Mouse (Mus musculus) forebrain, embryonic 13.5 days (tissue): ENCODE results near the gene Ttc41. TPM values are rescaled to one million over a fixed set of nuclear protein-coding genes. Genes with fewer than 3 reads are reported as not detected.

ENCODE experiments used
- ATAC-seq: fragments of 200-750 bp; cut with Nextera tagmentation; 2 replicates; pipeline ENCODE4 v1.8.0; 2017
- H3K27ac ChIP-seq: fragments of 300-500 bp; sonication (generic); 2 replicates; pipeline ENCODE4 v1.5.1; 2015; ENCODE audit warnings: inconsistent platforms, mild to moderate bottlenecking, moderate library complexity
- H3K27me3 ChIP-seq: fragments of 300-500 bp; sonication (generic); 2 replicates; pipeline ENCODE4 v1.6.1; 2015; ENCODE audit warnings: mild to moderate bottlenecking, inconsistent platforms
- H3K36me3 ChIP-seq: fragments of 300-500 bp; sonication (generic); 2 replicates; pipeline ENCODE4 v1.6.1; 2015; ENCODE audit warnings: mild to moderate bottlenecking, inconsistent platforms; ENCODE audit not compliant: poor library complexity, severe bottlenecking
- H3K4me1 ChIP-seq: fragments of 300-500 bp; sonication (generic); 2 replicates; pipeline ENCODE4 v1.6.1; 2015; ENCODE audit warnings: inconsistent platforms
- H3K4me2 ChIP-seq: fragments of 300-500 bp; sonication (generic); 2 replicates; pipeline ENCODE4 v1.6.1; 2015; ENCODE audit warnings: inconsistent platforms, mild to moderate bottlenecking, moderate library complexity
- H3K4me3 ChIP-seq: fragments of 300-500 bp; sonication (generic); 2 replicates; pipeline ENCODE4 v1.5.1; 2015; ENCODE audit warnings: mild to moderate bottlenecking, inconsistent platforms
- H3K9ac ChIP-seq: fragments of 300-500 bp; sonication (generic); 2 replicates; pipeline ENCODE4 v1.6.1; 2015; ENCODE audit warnings: mild to moderate bottlenecking, inconsistent platforms
- H3K9me3 ChIP-seq: fragments of 300-500 bp; sonication (generic); replicated peaks from 2 replicates; pipeline ENCODE4 v1.6.1; 2016; ENCODE audit warnings: inconsistent platforms
- WGBS: fragments of 180-500 bp; shearing (Covaris S2); methylation state at CpG from one replicate; pipeline ENCODE4 v1.1.7; 2015; 5-methylcytosine and 5-hydroxymethylcytosine counted together
- microRNA-seq: library from miRNA; unstranded; fragments of <30 nt; microRNA quantifications from one replicate; pipeline ENCODE4, GENCODE M21; 2016
- polyA plus RNA-seq: library from polyadenylated mRNA; unstranded; fragments of >200 nt; fragmentation: Nextera tagmentation; extraction: Ambion mirVana; gene quantifications from 2 replicates; pipeline ENCODE4 v1.2.1, GENCODE M21; 2015

The Ttc41 gene
- polyA plus RNA-seq, 1 experiment from 2014 or later, result 1.7 TPM

DNA sequence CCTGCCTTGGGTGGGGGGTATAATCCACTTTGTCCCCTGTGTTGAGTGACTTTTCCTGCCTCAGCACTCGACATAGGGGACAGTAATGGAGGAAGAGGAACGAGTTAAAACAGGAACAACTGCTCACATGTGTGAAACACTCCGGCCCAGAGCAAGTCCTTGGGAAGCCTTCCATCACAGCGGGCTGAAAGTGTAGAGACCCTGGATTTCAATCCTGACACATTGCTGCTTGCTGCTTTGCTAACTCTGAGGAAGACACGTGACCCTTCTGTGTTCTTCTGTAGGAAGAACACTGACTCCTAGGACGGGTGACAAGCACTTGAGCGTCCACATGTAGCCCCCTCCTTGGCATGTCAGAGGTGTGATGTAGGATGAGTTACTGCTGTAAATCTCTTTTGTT is 109.5 kb downstream of the Ttc41 start:
- H3K27me3 ChIP-seq, result no peaks in the 10 kb centered on the region
- 86% methylated on average over 7 of the region's 7 CpGs for WGBS
- no peak overlapping the region for H3K4me3 ChIP-seq

GRCm38 (mm10) chr10:86819649-86820165 is 114.1 kb downstream of the Ttc41 start:
- Histone ChIP-seq H3K36me3 (0 out of 2 replicates have a peak, but pooled peaks cover 9% of the 10 kb centered on the region), H3K4me1 (peaks cover 16% of the 10 kb centered on the region), H3K27me3 (no peaks in the 10 kb centered on the region), H3K9me3 (no peaks in the 10 kb centered on the region), H3K9ac (no peak overlapping the region), H3K4me3 (no peak overlapping the region), H3K27ac (peak overlapping the region; percentile 0), H3K4me2 (no peak overlapping the region)
- 25% methylated on average over 8 of the region's 8 CpGs for WGBS
- ATAC-seq, result peak; percentile 69

More for the DNA sequence above, 109.5 kb downstream of the Ttc41 start:
- Histone ChIP-seq H3K36me3 (no peaks in the 10 kb centered on the region), H3K9me3 (no peaks in the 10 kb centered on the region), H3K27ac (no peak overlapping the region), H3K4me2 (no peak overlapping the region), H3K4me1 (peaks cover 10% of the 10 kb centered on the region), H3K9ac (no peak overlapping the region)
- no peak for ATAC-seq

DNA sequence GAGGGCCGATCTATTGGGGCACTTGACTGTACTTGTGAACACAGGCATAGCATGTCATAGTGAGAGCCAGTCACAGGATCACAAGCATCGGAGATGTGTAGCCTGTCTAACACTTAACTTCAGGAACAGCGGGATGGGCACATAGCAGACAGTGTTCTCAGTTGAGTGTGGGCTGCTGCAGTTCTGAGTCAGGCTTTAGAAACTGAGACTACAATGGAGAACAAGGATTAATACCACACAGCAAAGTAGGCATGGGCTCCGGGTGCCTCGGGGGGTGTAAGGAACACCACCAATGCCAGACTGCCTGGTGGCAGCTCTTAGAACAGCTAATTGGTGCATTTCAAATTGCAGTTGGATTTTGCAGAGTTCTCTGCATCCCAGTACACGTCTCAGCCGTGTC is 115.4 kb downstream of the Ttc41 start:
- Histone ChIP-seq H3K4me2 (no peak overlapping the region), H3K9me3 (no peaks in the 10 kb centered on the region), H3K27me3 (no peaks in the 10 kb centered on the region), H3K27ac (no peak overlapping the region), H3K4me3 (no peak overlapping the region), H3K36me3 (peaks cover 15% of the 10 kb centered on the region; the same call in 1 of the 2 replicates), H3K9ac (no peak overlapping the region), H3K4me1 (peaks cover 21% of the 10 kb centered on the region)
- WGBS, result 92% methylated on average over 7 of the region's 7 CpGs
- no peak for ATAC-seq

DNA sequence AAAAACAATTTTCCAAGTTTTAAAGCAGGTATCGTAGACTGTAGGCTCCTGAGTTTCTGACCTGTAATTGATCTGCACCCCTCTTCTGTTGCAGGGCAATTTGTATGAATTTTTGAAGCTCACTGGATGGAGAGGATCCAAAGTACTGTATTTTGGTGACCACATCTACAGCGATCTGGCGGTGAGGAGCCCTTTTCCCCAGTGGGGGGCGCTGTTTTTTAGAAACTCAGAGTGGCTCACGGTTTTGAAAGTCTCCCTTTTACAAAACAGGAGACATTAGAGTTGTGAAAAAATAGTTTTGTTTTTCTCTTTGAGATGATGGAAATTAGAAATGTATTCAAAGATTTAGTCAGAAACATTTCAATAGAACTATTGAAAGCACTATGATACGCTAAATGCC is 118.5 kb downstream of the Ttc41 start:
- peaks cover 21% of the 10 kb centered on the region for H3K4me1 ChIP-seq
- H3K4me2 ChIP-seq, result no peak overlapping the region
- no peak for ATAC-seq
- H3K27ac ChIP-seq, result no peak overlapping the region
- H3K4me3 ChIP-seq, result no peak overlapping the region
- H3K9ac ChIP-seq, result no peak overlapping the region
- no peaks in the 10 kb centered on the region for H3K27me3 ChIP-seq
- peaks cover 21% of the 10 kb centered on the region; the same call in 1 of the 2 replicates for H3K36me3 ChIP-seq
- WGBS, result 80% methylated on average over 6 of the region's 6 CpGs
- H3K9me3 ChIP-seq, result no peaks in the 10 kb centered on the region

GRCm38 (mm10) chr10:86824871-86825270 is 119.3 kb downstream of the Ttc41 start:
- no peak for ATAC-seq
- Histone ChIP-seq H3K36me3 (peaks cover 23% of the 10 kb centered on the region; the same call in 1 of the 2 replicates), H3K9me3 (no peaks in the 10 kb centered on the region), H3K27me3 (no peaks in the 10 kb centered on the region), H3K4me2 (no peak overlapping the region), H3K4me1 (peaks cover 14% of the 10 kb centered on the region), H3K27ac (no peak overlapping the region; the same call in 1 of the 2 replicates), H3K4me3 (no peak overlapping the region), H3K9ac (no peak overlapping the region)
- WGBS, result 56% methylated on average over 14 of the region's 14 CpGs

GRCm38 (mm10) chr10:86825871-86826522 is 120.4 kb downstream of the Ttc41 start:
- 94% methylated on average over 10 of the region's 10 CpGs for WGBS
- Histone ChIP-seq H3K36me3 (peaks cover 20% of the 10 kb centered on the region; the same call in 1 of the 2 replicates), H3K9ac (no peak overlapping the region), H3K4me2 (no peak overlapping the region), H3K27ac (no peak overlapping the region), H3K9me3 (no peaks in the 10 kb centered on the region), H3K4me1 (peaks cover 9% of the 10 kb centered on the region; the same call in 1 of the 2 replicates), H3K27me3 (no peaks in the 10 kb centered on the region), H3K4me3 (no peak overlapping the region)
- ATAC-seq, result 0 out of 2 replicates have a peak, but pooled peaks have one; percentile 11

Small RNA genes lying within 50 kb of the gene (microRNA-seq; reads per million reads assigned to microRNA genes)
- gene Gm25745, result 2.1 reads per million

Other genes starting within 250 kb of the Ttc41 start
- gene Syn3, start 206.9 kb upstream of the Ttc41 start, polyA plus RNA-seq, result 7.6 and 10.7 TPM in 2 replicates
- 341 and 372 TPM in 2 replicates for gene Hsp90b1, start 302 bp upstream of the Ttc41 start, polyA plus RNA-seq
- not detected in 2 replicates for gene Gm49358, start 58.2 kb downstream of the Ttc41 start, polyA plus RNA-seq
- gene Nt5dc3, start 73.2 kb downstream of the Ttc41 start, polyA plus RNA-seq, result 3.5 and 4.3 TPM in 2 replicates